Mouse (Mus musculus) kidney, postnatal 0 days (tissue): ENCODE data around the gene Snx10. TPM values are rescaled to one million over a fixed set of nuclear protein-coding genes. Genes with fewer than 3 reads are reported as not detected.
A peak's percentile ranks its signal among the peaks of the same experiment; 100 is the strongest.

Experiments
- ATAC-seq: fragments of 200-750 bp; cut with Nextera tagmentation; replicated peaks from 2 replicates; pipeline ENCODE4 v1.8.0; 2017; ENCODE audit warnings: low read depth, moderate number of reproducible peaks, moderate TSS enrichment, moderate library complexity; ENCODE audit not compliant: low FRiP score
- DNase-seq: peaks from one replicate; pipeline ENCODE4 v3.0.0-alpha.2; 2016; ENCODE audit warnings: low spot score
- H3K27ac ChIP-seq: fragments of 300-500 bp; sonication (generic); 2 replicates; pipeline ENCODE4 v1.5.1; 2014; ENCODE audit warnings: mild to moderate bottlenecking
- H3K27me3 ChIP-seq: fragments of 300-500 bp; sonication (generic); 2 replicates; pipeline ENCODE4 v1.6.1; 2014; ENCODE audit warnings: low read length, mixed read lengths; ENCODE audit not compliant: insufficient read depth
- H3K36me3 ChIP-seq: fragments of 300-500 bp; sonication (generic); 2 replicates; pipeline ENCODE4 v1.6.1; 2014; ENCODE audit warnings: low read length, mixed read lengths; ENCODE audit not compliant: insufficient read depth
- H3K4me1 ChIP-seq: fragments of 300-500 bp; sonication (generic); replicated peaks from 2 replicates; pipeline ENCODE4 v1.6.1; 2014; ENCODE audit warnings: antibody characterized with exemption, low read length, mixed read lengths; ENCODE audit not compliant: insufficient read depth
- H3K4me2 ChIP-seq: fragments of 300-500 bp; sonication (generic); 2 replicates; pipeline ENCODE4 v1.6.1; 2014; ENCODE audit warnings: mild to moderate bottlenecking, low read length, moderate library complexity, mixed read lengths
- H3K4me3 ChIP-seq: fragments of 300-500 bp; sonication (generic); replicated peaks from 2 replicates; pipeline ENCODE4 v1.5.1; 2014; ENCODE audit warnings: low read depth, low read length
- H3K9ac ChIP-seq: fragments of 300-500 bp; sonication (generic); 2 replicates; pipeline ENCODE4 v1.6.1; 2014; ENCODE audit warnings: low read depth, low read length
- H3K9me3 ChIP-seq: fragments of 300-500 bp; sonication (generic); replicated peaks from 2 replicates; pipeline ENCODE4 v1.6.1; 2016; ENCODE audit warnings: low read length, inconsistent platforms, mixed read lengths
- CTCF ChIP-seq: IDR thresholded peaks from 2 replicates; pipeline ENCODE4 v1.5.1; 2016; ENCODE audit warnings: antibody characterized with exemption, low read depth, mild to moderate bottlenecking, moderate library complexity
- WGBS: fragments of 180-500 bp; shearing (Covaris S2); extraction: QIAGEN DNeasy Blood & Tissue Kit; methylation state at CpG from one replicate; pipeline ENCODE4 v1.1.7; 2014; 5-methylcytosine and 5-hydroxymethylcytosine counted together
- polyA plus RNA-seq: library from polyadenylated mRNA; unstranded; fragments of >200 nt; fragmentation: Nextera tagmentation; extraction: Ambion mirVana; gene quantifications from 2 replicates; pipeline ENCODE4 v1.2.1, GENCODE M21; 2015

The Snx10 gene
- polyA plus RNA-seq, 1 experiment from 2014 or later, result 15.0 TPM

DNA sequence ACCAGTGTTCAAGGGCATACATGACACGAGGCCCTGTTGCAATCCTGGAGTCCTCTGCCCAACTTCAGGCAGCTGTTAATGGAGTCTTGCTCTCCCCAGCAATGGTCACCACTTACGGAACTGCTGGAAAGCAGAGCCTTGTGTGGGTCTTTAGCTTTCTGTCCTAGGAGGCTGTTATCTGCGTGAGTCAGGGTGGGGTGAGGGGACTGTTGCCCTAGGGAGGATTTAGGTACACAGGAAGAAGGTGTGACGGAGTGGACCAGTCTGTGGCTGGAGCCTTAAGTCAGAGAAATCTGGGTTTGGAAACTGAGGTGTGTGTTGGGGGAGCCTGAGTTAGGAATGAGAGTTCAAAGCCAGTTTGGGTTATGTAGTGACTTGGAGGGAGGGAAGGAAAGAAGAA lies 49.4 kb downstream of the Snx10 start:
- DNase-seq (no peak), ATAC-seq (no peak)
- Histone ChIP-seq H3K36me3 (no peaks in the 10 kb centered on the region), H3K9me3 (no peaks in the 10 kb centered on the region), H3K4me2 (no peak overlapping the region), H3K27me3 (no peaks in the 10 kb centered on the region), H3K4me1 (no peaks in the 10 kb centered on the region), H3K27ac (no peak overlapping the region), H3K9ac (no peak overlapping the region), H3K4me3 (no peak overlapping the region)
- TF ChIP-seq CTCF, result no peak
- whole genome bisulfite sequencing, result 92% methylated on average over 4 of the region's 4 CpGs

DNA sequence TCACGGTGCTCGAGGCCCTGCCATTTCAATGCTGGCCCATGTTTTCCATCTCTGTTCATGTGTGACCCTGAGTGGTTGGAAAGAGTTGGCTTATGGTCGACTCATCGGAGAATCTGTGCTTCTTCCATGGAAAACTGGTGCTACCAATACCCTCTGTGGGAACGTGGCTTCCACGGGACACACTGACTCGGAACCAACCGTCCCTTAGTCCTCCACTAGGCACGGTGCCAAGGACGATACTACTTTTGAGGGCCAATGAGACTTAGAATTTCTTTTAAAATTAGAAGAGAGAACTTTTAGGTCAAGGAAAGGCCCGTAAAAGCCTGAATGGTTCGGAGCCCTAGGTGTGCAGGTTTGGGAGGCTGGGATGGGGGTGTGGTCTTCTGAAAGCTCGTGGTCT lies 50.4 kb downstream of the Snx10 start:
- H3K4me2 ChIP-seq, result no peak overlapping the region
- H3K27ac ChIP-seq, result no peak overlapping the region
- no peak overlapping the region for H3K4me3 ChIP-seq
- no peaks in the 10 kb centered on the region for H3K36me3 ChIP-seq
- TF ChIP-seq CTCF, result no peak
- no peaks in the 10 kb centered on the region for H3K27me3 ChIP-seq
- no peaks in the 10 kb centered on the region for H3K4me1 ChIP-seq
- no peaks in the 10 kb centered on the region for H3K9me3 ChIP-seq
- ATAC-seq (no peak), DNase-seq (no peak)
- 84% methylated on average over 13 of the region's 13 CpGs for WGBS
- H3K9ac ChIP-seq, result no peak overlapping the region

DNA sequence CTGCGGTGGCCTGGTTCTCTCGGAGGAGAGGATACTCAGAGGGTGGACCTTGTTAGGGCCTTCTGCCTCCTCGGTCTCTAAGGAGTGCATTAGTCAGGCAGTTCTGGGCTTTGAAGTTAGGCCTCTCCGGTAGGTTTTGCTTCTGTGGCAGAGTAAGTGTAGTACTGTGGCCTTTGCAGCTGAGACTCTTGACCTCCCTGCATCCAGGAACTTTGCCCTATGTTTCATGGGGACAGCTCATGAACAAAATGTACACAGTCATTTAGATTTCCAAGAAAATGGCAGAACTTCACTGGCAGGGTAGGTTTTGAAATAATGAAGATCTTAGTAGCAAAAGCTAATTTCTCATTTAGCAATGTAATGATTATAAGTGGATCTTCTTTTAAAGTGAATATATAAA lies 54.7 kb downstream of the Snx10 start:
- Histone ChIP-seq H3K9me3 (no peaks in the 10 kb centered on the region), H3K36me3 (no peaks in the 10 kb centered on the region), H3K4me3 (no peak overlapping the region), H3K27ac (no peak overlapping the region), H3K4me1 (no peaks in the 10 kb centered on the region), H3K4me2 (no peak overlapping the region), H3K27me3 (no peaks in the 10 kb centered on the region), H3K9ac (no peak overlapping the region)
- no peak for TF ChIP-seq CTCF
- DNase-seq (no peak), ATAC-seq (no peak)
- WGBS, result 87% methylated on average over 4 of the region's 4 CpGs

DNA sequence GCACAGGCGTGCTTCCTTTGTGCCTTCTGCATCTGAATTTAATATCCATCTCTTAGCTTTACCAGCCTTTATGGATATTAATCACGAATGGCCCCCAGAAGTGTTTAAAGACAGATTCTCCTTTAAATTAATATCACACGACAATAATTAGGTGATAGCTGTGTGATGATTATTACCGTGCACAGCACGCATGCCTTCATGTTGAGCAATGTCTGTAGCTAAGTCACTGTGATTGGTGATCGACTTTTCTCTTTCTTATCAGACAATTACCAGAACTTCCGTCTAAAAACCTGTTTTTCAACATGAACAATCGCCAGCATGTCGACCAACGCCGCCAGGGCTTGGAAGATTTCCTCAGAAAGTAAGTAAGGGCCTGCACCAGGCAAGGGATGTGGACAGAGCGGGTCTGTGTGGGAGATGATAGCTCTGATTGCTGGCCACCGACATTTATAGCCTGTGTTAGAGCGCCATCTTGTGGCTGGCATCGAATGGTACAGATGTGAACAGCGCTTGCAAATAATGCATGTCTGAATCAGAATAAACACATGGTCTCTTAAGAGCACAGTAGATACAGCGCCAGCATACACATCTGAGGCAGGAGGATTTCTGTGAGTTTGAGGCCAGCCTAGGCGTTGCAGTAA lies 56.5 kb downstream of the Snx10 start:
- no peak overlapping the region for H3K9ac ChIP-seq
- no peaks in the 10 kb centered on the region for H3K4me1 ChIP-seq
- peak; percentile 95 for DNase-seq
- H3K36me3 ChIP-seq, result no peaks in the 10 kb centered on the region
- no peaks in the 10 kb centered on the region for H3K27me3 ChIP-seq
- 29% methylated on average over 18 of the region's 18 CpGs for WGBS
- H3K4me2 ChIP-seq, result no peak overlapping the region
- no peak overlapping the region for H3K4me3 ChIP-seq
- ATAC-seq, result peak; percentile 88
- no peak overlapping the region for H3K27ac ChIP-seq
- no peaks in the 10 kb centered on the region for H3K9me3 ChIP-seq
- TF ChIP-seq CTCF, result peak; percentile 93

DNA sequence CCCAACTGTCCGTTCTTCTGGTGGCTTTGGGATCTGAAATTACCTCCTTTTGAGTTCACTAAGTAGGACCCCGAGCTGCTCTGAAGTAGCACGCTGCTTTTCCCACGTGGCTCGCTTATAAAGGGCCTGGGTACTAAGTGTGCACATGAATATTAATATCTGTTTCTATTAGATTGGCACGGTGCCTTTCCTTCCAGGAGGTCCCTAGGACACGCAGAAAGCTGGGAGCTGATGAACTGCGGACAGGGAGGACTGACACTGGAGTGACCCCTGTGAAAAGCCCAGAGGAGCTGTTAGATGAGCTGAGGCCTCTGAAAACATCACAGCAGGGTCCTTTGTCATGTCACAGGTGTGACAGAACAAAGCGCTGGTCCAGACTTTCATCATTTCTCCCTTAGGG lies 57.7 kb downstream of the Snx10 start:
- H3K27me3 ChIP-seq, result no peaks in the 10 kb centered on the region
- H3K4me2 ChIP-seq, result no peak overlapping the region
- no peak for TF ChIP-seq CTCF
- H3K9me3 ChIP-seq, result no peaks in the 10 kb centered on the region
- no peak overlapping the region for H3K9ac ChIP-seq
- 69% methylated on average over 9 of the region's 9 CpGs for WGBS
- no peaks in the 10 kb centered on the region for H3K4me1 ChIP-seq
- ATAC-seq (no peak), DNase-seq (no peak)
- H3K27ac ChIP-seq, result no peak overlapping the region
- H3K36me3 ChIP-seq, result no peaks in the 10 kb centered on the region
- H3K4me3 ChIP-seq, result no peak overlapping the region

DNA sequence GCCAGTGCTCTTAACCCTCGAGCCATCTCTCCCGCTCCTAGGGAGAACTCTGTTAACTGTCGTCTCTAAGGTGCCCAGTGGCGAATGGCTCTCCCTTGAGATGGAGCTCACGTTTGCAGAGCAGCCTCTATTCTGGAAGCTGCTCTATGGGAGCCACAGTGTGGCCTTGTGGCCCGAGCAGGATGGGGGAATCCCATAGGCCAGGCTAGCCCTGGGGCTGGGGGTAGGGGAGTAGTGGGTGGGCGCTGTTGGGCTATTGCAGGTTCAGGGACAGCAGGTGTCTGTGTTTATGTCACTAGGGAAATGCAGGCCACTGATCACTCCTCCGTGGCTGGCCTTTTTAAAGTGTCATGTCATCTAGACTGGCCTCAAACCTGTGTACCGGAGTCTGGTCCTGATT lies 58.4 kb downstream of the Snx10 start:
- TF ChIP-seq CTCF, result no peak
- Histone ChIP-seq H3K27me3 (no peaks in the 10 kb centered on the region), H3K9me3 (no peaks in the 10 kb centered on the region), H3K27ac (no peak overlapping the region), H3K4me2 (no peak overlapping the region), H3K9ac (no peak overlapping the region), H3K36me3 (no peaks in the 10 kb centered on the region), H3K4me3 (no peak overlapping the region), H3K4me1 (no peaks in the 10 kb centered on the region)
- 86% methylated on average over 9 of the region's 9 CpGs for WGBS
- DNase-seq (no peak), ATAC-seq (no peak)

DNA sequence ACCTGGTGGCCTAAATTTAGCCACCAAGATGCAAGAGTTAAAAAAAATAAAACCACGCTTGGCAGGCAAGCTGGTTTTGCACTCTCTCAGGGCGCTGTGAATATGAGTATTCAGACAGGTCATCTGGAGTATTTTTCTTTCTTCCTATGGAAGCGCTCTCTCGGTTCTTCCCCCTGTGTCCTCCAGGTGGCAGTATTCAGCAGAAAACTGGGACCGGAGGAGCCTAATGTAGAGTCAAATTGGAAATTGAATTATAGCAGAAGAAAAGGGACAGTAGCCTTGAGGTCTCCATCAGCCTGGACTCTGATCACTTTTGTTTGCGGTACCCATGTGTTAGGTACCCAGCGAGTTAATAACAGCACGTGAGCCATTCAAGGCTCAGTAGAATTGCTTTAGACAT lies 62.3 kb downstream of the Snx10 start:
- peak; percentile 93 for TF ChIP-seq CTCF
- Histone ChIP-seq H3K4me3 (no peak overlapping the region), H3K9me3 (no peaks in the 10 kb centered on the region), H3K27me3 (no peaks in the 10 kb centered on the region), H3K4me2 (no peak overlapping the region), H3K36me3 (no peaks in the 10 kb centered on the region), H3K9ac (no peak overlapping the region), H3K4me1 (no peaks in the 10 kb centered on the region), H3K27ac (no peak overlapping the region)
- DNase-seq (peak; percentile 88), ATAC-seq (no peak)
- 26% methylated on average over 8 of the region's 8 CpGs for WGBS
